Mouse (Mus musculus) kidney, postnatal 14 days (tissue): Measurements from ENCODE around the gene Ssu2.

Experiments used
- DNase-seq: peaks from one replicate; pipeline ENCODE4 v3.0.0; 2022; ENCODE audit warnings: mixed read lengths

The Ssu2 gene

DNA sequence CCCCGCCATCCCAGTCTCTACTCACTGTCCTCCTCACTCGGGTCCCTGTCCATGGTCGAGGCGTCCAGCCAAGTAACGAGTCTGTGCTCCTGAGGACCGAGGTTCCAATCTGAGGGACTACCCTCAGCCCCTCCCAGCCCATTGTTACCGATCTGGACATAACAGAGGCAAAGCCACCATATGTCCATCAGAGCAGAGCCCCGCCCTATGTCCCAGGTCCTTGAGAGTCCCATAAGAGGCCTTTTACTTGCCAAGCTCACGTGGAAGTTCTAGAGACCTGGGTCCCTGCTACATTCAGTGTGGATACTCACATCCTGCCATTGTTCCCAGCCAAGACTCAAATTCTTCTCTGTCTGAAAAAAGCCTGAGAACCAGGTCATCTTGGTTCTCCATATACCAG lies at the start of gene Ssu2:
Gene Ssu2 (minus strand): TSS at position 77 of the 400 bp plus-strand sequence.
- DNase-seq: peak; percentile 18

DNA sequence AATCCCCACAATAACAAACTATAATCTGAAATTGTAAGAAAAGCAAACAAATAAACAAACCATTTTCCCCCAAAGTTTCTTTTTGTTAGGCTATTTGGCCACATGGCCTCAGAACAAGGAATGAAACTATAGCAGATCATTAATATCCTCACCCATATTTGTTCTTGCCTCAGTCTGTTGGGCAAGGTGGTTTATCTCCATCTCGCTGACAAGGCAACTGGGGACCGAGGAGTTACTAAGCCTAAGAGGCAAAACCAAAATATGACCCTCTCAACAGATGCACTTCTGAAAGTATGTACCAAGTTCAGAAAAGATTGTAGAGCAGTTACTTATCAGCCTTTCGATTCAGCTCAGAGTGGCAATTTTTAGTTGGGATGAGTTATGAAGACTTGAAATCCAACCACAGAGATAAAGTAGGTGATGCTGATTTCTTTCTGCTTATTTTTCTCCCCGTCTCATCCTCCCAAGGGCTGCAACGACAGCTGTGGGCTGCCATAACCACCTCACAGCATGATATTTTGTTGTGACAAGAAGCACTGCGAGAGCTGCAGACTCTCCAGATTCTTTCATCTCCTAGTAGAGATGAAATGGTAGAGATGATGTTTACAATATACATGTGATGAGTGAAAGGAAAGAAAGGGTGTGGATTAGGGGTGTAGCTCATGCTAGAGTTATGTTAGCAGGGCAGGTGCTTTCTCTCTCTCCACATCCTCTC lies 38.4 kb upstream of the Ssu2 start:
- DNase-seq: no peak

DNA sequence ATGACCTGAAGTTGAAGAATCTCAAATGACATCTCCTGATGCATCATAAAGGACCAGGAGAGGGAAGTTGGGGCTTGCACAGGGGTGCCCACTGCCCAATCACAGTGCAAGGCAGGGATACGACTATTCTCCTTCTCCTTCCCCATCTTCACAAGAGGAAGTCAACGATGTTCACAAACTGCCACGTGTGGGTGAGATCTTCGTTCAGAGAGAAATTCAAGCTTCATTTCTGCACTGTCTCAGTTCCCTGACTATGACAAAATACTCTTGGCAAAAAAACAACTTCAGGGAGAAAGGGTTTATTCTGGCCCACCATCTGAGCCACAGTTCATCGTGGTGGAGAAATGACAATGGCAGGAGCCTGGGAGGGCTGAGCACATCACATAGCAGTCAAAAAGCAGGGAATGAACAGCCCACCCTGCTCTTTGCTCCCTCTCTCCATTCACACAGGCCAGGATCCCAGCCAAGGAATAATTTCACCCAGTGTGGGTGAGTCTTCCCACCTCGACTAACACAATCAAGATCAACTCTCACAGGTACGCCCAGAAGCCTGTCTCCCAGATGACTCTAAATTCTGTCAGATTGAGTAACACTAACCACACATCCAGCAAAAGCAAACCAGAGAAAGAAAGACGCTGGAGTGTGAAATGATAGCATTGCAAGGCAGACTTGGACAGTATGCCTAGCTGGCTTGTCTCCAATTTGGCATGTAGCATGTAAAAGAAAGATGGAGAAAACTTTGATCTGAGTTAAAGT lies 36.1 kb upstream of the Ssu2 start:
- no peak for DNase-seq

DNA sequence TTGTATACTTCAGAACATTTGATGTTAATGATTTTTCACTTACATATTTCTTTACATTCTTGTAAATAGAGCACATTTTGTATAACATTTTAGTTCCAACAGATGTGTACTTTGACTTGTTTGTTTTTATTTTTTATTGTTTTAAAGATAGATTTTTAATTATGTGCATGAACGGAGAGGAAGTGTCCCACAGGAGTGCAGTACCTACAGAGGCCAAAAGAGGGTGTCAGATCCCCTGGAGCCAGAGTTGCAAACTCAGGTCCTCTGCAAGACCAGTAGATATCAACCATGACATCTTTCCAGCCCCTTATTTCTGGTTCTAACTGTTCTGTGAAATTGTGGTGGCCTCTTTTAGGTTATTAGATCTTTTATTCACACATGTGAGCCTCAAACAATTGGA lies 33.1 kb upstream of the Ssu2 start:
- no peak for DNase-seq

DNA sequence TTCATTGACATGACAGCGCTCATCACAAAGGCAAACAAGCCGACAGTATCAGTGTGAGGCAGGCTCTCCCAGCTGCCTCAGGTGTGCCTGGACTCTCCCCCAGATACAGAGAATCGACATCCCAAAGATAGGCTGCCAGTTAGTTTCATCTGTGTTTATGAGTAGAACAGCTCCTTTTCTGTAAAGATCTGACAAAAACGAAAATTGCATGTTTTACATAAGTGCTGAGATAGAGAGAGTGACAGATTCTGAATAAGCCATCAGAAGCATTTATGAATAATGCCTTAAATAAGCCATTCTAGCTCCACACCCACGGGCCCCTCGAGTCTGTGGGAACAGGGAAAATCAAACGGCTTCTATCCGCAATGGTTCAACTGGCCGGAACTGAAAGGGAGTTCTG lies 31.5 kb upstream of the Ssu2 start:
- no peak for DNase-seq

DNA sequence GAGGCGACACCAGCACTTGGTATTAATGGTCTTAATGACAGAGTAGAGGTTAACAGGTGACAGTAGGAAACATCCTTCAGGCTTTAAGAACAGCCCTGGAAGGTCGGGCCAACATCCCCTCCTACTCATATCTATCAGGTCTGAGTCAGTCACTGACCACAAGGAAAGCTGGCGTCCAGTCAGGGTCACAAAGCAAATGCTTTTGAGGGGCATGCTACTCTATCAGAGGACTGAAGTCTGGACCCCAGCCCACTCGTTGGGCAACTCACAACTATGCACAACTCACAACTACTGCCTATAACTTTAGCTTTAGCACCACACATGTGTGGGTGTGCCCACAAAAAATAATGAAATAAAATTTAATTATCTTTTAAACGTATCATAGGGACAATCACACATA lies 16.3 kb upstream of the Ssu2 start:
- no peak for DNase-seq

DNA sequence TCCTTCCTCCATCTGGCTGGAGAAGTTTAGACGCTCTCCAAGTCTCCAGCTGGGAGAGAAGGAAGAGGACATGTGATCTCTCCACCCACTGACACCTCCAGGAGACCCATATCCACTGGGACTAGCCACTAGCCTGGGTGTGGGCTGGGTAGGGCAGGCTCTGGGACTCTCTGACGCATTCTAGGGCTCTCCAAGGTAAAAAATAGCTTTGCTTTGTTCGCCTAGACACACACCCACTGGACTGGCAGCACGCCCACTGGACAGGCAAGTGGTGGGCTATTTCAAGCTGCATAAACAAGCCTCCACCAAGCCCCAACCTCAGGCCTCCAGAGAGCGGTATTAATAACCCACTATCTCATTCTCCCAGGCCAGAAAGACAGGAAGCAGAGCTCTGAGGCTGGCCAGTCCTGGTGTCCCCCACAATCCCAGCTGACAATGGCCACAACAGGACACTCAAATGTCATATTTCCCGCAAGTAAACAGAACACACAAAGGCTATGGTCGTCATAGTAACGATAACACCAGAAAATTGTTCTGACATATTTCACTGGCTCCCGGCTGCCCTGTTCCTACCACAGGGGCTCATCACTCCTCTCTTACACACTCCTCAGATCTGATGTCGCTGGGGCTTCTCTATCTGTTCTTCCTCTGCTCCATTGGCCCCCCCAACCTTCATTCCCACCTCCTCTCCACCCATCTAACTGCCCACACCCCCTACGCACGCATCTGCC lies 14.3 kb upstream of the Ssu2 start:
- DNase-seq: peak; percentile 75

DNA sequence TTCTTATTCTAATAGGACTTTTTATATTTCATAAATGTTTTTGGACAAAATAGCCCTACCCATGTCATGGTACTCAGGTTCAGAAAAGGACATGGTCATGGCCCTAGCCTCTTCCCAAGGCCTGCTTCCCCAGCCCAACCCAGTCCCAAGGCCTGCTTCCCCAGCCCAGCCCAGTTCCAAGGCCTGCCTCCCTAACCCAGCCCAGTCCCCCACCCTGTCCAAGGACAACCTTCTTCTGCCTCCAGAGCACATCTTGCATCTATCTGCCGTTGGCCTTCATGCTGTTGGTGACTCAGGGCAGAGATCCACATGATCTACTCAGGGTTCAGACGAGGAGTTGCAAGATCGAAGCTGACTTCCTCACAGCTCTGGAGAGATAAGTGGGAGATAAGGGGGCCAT lies 9.5 kb upstream of the Ssu2 start:
- DNase-seq: no peak

DNA sequence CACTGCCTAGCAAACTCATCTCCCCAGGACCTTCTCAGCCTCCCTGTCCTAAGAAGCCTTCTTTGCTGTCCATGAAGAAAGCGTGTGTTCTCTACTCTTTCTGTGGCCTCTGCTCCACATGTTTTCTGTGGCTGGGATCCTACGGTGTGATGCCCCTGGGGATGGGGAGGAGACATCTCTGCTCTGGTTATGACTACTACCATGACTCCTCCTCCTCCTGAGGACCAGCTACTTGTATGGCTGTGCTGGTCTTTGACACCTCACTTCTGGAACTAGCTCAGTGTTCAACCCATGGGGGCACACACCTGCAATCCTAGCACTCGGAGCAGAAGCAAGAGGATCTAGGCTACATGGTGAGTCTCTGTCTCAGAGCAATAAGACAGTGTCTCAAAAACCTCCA lies 8.5 kb upstream of the Ssu2 start:
- no peak for DNase-seq

DNA sequence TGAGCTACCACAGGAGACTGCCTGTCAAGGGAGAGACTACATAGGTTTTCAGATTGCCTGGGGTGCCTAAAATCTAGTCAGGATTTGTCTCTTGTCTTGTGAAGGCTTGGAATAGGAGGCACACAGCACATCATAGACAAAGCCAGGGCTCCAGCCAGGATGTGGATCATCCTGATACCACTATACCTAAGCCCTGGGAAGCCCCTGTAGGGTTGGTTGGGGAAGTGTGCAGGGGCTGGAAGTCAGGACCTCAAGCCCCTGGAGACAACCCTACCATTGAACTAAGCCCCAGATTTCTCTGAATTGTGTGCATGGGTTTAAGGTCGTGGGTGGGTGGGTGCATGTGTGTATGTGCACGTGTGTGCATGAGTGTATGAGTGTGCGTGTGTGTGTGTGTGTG lies 562 bp upstream of the Ssu2 start:
- DNase-seq: no peak

DNA sequence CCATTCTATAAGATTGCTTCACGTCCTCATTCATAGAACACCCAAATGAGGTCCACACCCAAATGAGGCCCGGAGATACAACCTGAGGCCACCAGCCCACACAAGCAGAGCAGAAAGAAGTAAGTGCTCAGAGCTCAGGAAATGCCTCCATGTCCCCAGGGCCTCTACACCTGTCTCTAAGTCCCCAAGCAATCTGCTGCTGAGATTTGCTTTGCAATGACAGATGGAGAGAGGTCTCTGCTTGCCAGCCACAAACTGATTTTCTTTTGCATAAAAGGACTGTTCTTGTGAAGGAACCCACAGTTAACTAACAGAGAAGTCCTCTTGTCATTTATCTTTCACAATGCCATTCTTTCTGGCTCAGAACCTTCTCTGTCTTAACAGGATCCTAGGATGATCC lies 1.6 kb downstream of the Ssu2 start:
- no peak for DNase-seq

DNA sequence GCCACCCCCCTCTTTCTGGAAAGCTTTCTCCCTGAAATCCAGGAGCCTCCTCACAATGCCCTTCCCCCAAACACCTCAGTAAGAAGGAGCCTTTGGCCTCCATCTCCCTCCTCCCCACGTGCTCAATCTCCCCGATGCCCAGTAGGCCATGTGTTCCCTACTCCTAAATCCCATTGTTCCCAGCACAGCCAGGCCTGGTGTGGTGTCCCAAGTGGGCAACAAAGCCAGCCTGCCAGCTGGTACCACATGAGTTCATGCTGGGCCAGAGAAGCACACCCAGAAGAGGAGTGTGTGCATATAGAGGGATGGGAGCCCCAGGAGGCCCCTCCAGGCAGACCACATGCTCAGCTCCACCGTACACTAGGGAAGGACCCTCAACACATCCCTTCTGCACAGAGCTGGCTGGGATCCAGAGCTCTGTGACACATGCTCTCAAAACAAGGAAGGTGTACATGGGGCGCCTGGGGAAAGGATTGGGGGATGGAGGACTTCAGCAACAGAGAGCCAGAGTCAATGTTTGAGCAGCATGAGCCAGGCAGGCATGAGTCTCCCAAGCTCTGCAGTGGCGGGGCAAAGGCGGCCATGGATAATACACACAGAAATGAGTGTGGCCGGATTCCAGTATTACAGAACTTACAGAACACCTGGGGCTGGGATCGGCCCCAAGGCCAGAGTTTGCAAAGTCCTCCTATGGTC lies 4.7 kb downstream of the Ssu2 start:
- no peak for DNase-seq

DNA sequence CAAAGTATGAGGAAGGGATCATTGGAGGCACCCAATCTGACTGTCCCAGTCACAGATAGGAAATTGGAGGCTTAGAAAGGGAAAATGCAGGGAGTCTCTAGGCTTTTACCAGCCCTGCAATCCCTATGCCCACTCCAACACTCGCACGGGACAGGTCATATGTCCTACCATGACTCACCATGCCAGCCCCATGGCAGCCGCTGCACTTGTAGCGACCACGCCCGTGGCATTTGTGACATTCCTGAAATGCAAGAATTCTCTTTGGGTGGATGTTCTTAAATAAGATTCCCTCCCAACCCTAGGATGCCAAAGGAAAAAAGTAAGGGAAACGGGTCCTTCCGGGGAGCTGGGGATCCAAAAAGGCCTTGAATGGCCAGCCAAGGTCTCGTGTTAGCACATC lies 8.8 kb downstream of the Ssu2 start:
- DNase-seq: no peak

DNA sequence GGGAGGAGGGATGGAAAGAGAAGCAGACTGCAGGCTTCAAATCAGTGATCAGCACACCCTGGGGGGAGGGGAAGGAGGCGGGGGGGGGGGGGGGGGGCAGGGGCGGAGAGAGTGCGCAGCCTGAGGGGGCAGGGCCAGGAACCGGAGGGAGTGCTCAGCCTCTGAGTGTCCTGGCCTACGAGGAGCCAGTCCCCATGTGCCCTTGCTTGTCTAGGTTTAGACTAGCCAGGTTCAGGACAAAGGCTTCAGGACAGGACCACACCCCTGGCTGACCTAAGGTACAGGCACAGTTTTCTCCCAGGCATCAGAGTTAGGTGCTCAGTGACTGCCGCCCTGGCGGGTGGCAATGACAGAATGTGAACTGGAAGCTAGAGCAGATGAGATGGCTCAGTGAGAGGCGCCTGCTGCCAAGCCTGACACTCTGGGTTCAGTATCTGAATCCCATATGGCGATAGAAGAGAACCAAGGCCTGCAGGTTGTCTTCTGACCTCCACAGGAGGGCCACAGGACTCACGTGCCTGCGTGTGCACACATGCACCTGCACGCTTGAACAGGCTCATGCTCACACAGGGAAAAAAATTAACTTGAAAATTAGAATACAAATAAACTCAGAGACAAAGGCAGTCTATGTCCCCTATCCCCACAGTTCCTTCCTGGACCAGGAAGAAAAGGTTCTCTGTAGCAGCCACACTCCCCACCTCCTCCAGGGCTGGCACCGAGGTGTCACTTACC lies 12.0 kb downstream of the Ssu2 start:
- no peak for DNase-seq

DNA sequence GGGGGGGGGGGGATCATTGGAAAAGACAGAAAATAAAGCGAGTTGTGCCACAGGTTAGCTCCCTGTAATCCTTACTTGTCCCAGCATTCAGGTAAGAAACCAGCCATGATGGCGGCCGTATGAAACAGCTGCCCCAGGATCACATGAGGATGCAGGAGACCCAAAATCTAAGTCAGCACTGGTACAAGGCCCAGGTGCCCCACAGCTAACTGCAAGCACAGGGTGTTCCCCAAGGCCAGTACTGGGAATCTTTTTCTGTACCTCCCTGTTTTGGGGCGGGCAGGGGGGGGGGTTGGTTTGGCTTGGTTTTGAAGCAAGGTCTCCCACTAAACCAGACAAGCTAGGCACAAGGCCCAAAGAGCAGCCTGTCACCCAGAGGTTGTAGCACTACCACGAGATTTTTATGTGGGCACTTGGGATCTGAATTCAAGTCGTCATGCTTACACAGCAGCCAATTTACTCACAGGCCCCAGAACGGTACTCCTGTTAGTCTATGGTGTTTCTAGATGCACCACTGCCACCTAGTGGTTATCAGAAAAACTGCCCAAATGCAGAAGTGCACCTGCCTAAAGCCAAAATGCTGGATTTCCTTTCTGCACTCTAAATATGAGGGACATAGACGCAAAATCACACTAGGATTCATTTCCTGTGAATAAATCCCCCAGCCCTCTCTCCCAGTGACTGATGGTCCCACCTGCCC lies 13.8 kb downstream of the Ssu2 start:
- DNase-seq: peak; percentile 44

DNA sequence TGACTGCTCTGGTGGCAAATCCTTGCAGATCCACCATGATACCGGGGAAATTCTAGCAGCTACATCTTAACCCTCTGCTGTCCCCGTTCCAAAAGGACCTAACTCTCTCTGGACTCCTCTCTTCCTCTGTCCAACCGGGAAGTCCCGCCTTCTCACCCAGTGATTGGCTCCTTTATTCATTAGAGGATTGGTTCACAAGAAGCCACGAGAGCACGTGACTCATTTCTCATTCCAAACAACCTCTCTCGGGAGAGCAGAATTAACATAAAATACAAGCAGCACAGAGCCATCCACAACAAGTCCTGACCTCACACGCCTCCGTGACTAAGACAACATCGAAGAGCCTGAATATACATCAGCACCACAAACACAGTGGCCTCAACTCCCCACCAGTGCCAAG lies 22.5 kb downstream of the Ssu2 start:
- no peak for DNase-seq

DNA sequence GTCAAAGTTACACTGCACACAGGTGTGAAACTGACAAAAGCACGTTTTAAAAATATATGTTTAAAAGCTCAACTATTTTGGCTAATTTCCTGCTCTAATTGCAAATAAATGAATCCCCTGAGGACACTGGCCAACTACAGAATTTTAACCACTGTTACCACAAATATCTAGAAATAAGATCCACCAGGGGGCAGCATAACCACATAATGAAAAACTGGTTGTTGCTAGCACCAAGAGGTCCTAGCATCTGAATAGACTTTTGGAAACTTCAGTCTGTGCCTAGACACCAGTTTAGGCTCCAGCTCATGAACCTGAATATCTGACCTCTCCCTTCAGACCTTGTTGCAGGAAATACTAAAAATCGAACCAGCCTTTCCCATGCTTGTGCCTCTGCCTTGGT lies 23.2 kb downstream of the Ssu2 start:
- DNase-seq: peak; percentile 65

DNA sequence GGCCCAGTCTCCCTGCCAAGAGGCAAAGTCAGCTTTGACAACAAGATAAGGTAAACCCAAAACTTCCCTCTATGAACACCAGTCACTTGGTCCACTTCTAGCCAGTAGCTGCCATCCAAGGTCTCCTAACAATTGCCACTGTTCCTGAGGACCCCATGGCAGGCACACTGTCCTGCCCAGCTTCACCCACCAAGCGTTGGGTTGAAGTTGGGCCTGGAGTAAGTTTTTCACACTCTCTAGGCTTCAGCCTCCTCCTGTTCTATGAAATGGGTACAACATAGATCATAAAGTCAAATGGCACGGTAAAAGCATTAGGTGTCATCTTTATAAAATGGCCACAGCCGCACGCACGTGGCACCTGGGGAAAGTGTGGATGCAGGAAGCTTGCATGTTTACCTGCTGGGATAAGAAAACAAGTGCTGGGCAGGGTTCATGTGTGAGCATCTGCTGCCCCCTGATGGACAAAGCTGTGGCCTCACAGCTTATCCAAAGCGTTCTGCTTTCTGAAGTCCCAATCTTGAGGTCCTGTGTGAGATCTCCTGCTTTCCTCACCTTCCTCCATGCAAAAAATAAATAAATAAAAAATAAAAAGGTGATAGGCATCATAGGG lies 25.4 kb downstream of the Ssu2 start:
- peak; percentile 78 for DNase-seq

DNA sequence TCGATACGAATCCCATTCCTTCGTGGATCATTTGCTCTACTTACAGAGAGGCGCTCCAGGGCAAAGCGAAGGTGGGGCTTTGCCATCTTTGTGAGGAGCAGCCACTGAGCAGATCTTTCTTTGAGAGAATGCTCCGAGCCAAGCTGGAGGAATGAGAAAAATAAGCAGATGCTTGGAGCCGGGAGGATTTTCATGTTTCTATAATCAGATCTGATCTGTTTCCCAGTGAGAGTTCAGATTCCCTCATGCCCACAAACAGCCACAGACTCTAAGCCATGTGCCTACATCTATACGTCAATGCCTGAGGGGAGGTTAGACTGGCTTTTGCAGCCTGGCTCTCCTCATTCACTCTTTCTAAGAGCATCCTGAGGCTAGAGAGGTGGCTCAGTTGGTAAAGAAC lies 27.1 kb downstream of the Ssu2 start:
- no peak for DNase-seq

DNA sequence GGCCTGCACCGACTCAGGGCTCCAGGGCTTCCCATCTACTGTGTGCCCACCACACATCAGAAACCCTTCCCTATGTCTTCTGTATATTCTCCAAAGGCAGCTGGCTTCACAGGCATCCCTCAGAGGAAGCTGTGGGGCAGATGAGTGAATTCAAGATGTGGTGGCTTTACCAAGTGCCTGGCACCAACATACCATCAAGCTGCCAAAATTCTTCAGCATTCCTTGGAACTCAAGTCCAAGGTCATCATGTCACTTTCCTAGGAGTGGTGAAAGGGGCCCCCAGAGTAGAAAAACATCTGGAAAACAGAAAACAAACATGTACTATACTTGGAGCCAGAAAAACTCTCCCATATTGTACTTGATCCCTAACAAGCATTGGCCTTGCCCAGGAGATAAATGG lies 28.5 kb downstream of the Ssu2 start:
- no peak for DNase-seq

DNA sequence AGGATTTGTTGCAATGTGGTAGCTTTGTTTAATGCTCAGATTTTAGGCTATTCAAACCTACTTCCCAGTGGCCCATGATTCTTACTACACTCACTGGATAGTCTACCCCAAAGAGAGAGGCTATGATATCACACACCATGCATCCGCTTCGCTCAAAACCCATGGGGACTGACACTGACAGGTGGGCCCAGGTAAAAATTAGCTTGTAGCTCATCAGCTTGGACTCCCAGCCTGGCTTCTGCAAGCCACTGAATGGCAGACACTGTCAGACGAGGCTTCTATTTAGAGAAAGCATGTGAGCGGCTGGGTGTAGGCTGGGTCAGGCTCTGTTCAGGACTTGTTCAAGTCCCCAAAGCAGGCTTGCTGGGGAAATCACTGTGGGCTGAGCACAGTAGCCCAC lies 37.4 kb downstream of the Ssu2 start:
- DNase-seq: no peak

DNA sequence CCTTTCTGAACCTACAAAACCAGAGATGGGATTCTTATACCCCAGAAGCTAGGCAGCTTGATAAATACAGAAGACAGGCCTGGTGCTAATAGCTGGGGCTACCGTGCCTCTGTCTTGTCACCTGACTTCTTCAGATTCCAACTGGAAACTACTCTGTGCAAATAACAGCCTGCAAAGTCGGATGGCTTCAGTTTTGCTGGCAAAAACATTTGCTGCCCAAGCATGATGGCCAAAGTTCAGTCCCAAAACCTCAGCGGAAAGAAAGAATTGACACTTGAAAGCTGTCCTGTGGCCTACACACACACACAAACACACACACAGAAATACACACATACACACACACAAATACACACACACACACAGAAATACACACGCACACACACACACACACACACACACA lies 48.8 kb downstream of the Ssu2 start:
- DNase-seq: peak; percentile 27
